Mouse (Mus musculus): ENCODE results near the gene Gm1553.

Gene Gm1553

DNA sequence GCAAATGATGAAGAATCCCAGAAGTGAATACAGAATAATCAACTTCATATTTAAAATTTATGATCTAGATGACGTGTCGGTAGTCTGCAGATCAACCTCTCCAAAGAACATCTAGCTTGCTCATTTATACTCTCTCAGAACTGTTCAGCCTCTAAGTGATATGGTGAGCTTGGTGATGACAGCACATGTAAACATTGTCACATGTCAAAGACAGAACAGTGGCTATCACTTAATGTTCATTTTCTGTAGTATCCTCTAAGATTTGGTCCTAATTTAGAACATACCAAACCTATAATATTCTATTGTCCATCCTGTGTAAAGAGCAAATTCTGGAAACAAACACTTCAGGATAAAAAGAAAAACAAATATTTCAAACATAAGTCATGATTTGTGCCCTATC, at the start of gene Gm1553:
Gm1553 (minus strand) TSS at position 101 of the 400 bp plus-strand sequence.
- DNase-seq (ENCODE audit: low read depth, low spot score), result no peak

Data from skeletal muscle tissue, adult 2 months (tissue).